Mouse (Mus musculus): Measurements from ENCODE around the gene Pigq.

GRCm38 (mm10) chr17:25943221-25943620 is 1.5 kb downstream of the Pigq start:
- TF ChIP-seq CTCF (IDR thresholded peaks at IDR 0.05; ENCODE audit: control insufficient read depth, insufficient read depth, insufficient replicate concordance, low read depth, low read length) = no peak
- TF ChIP-seq POLR2A (IDR thresholded peaks at IDR 0.05; ENCODE audit: control insufficient read depth, low read depth, low read length) = no peak
